Mouse (Mus musculus): ENCODE results near the gene Fndc3a. TPM values are rescaled to one million over a fixed set of nuclear protein-coding genes. Genes with fewer than 3 reads are reported as not detected.

Fndc3a gene
- polyA plus RNA-seq, 1 experiment from 2014 or later: 22.1 TPM

GRCm38 (mm10) chr14:72493775-72494174, 216.0 kb downstream of the Fndc3a start:
- H3K9me3 ChIP-seq: no peaks in the 10 kb centered on the region
- no peaks in the 10 kb centered on the region for H3K4me1 ChIP-seq
- 61% methylated on average over 1 of the region's 1 CpGs for WGBS

DNA sequence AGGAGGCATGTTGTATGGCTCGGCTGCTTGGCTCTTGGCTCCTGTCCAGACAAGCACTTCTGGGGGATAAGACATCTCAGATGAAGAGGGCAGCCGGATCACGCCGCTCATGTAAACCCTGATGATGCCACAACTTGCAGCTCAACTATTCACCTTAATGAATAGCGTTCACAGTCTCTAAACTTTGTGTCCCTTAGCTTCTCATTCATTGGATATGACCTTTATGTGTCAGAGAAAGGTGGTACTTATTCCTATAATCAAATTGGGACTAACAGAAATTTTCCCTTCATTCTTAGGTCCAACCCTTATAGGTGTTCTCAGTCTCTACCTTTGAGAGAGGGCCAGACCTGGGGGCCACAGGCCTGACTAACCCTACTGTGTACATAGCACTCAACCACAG, 218.1 kb downstream of the Fndc3a start, which contains the start of gene Gm9195:
Gene Gm9195 (minus strand): TSS at position 101 of the 400 bp plus-strand sequence.
- Histone ChIP-seq H3K9me3 (no peaks in the 10 kb centered on the region), H3K27ac (replicated peaks) (no peak within 1 kb of the TSS), H3K9ac (no peak within 1 kb of the TSS), H3K4me1 (no peaks in the 10 kb centered on the region), H3K27me3 (replicated peaks) (peaks cover 5% of the 10 kb centered on the region; the same call in 1 of the 2 replicates), H3K36me3 (no peaks in the 10 kb centered on the region), H3K4me2 (no peak within 1 kb of the TSS), H3K4me3 (no peak within 1 kb of the TSS)
- no peak for ATAC-seq (ENCODE audit: extremely low read depth, insufficient number of reproducible peaks, low FRiP score, low TSS enrichment)
- WGBS: 46% methylated on average over 5 of the region's 5 CpGs

More at GRCm38 (mm10) chr14:72493775-72494174, 216.0 kb downstream of the Fndc3a start:
- peaks cover 11% of the 10 kb centered on the region for H3K27me3 ChIP-seq (replicated peaks)
- no peaks in the 10 kb centered on the region for H3K36me3 ChIP-seq
- H3K27ac ChIP-seq (replicated peaks): no peak overlapping the region
- no peak overlapping the region for H3K9ac ChIP-seq
- ATAC-seq (ENCODE audit: extremely low read depth, insufficient number of reproducible peaks, low FRiP score, low TSS enrichment): no peak
- H3K4me2 ChIP-seq: no peak overlapping the region
- no peak overlapping the region for H3K4me3 ChIP-seq

GRCm38 (mm10) chr14:72490367-72490766, 219.4 kb downstream of the Fndc3a start:
- ATAC-seq (ENCODE audit: extremely low read depth, insufficient number of reproducible peaks, low FRiP score, low TSS enrichment): no peak

More at GRCm38 (mm10) chr14:72490367-72490766, 219.4 kb downstream of the Fndc3a start:
- Histone ChIP-seq H3K36me3 (no peaks in the 10 kb centered on the region), H3K27me3 (replicated peaks) (peaks cover 5% of the 10 kb centered on the region; the same call in 1 of the 2 replicates), H3K9ac (no peak overlapping the region), H3K4me2 (no peak overlapping the region), H3K9me3 (no peaks in the 10 kb centered on the region), H3K27ac (replicated peaks) (no peak overlapping the region), H3K4me1 (no peaks in the 10 kb centered on the region), H3K4me3 (no peak overlapping the region)
- 89% methylated on average over 3 of the region's 3 CpGs for WGBS

Other genes starting within 250 kb of the Fndc3a start
- not detected in 2 replicates for gene Gm9195, start 218.2 kb downstream of the Fndc3a start, polyA plus RNA-seq (2015; fragmentation: Nextera tagmentation; extraction: Ambion mirVana)

Data from heart, embryonic 13.5 days (tissue).